Mouse (Mus musculus): ENCODE data around the gene Zfp36l1.

DNA sequence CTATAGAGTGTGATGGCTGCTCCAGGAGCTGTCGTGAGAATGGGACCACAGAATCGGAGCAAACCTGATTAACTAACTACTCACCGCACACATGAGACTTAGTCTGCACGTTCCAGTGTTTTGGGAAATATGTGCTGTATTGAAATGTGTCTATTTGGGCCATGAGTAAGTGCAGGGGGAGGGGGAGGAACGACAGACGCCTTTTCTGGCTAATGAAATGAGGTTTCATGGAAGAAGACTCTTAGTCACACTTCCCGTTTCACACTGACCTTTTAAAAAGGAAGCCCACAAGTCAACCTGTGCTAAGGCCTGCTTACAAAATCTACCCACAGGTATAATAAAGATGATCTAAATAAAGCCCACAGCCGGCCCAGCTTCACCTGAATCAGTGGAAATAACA lies 47.8 kb downstream of the Zfp36l1 start:
- TF ChIP-seq CTCF (conservative IDR thresholded peaks at IDR 0.05; ENCODE audit: low read length) (no peak), POU5F1 (IDR thresholded peaks at IDR 0.05; ENCODE audit: borderline replicate concordance, low read length) (no peak)

Data from E14TG2a.4 (cell line).